Mouse (Mus musculus): ENCODE results near the gene Tmtc4. TPM values are rescaled to one million over a fixed set of nuclear protein-coding genes. Genes with fewer than 3 reads are reported as not detected.

The Tmtc4 gene
- polyA plus RNA-seq, 1 experiment from 2014 or later: 21.7 TPM

GRCm38 (mm10) chr14:122981831-122982485, 1.9 kb downstream of the Tmtc4 start:
- Histone ChIP-seq H3K9ac (ENCODE audit: low read depth, low read length) (peak overlapping the region; percentile 86), H3K27ac (ENCODE audit: low read depth, low read length) (no peak overlapping the region), H3K27me3 (ENCODE audit: control insufficient read depth, insufficient read depth, low read length) (no peaks in the 10 kb centered on the region), H3K4me2 (peak overlapping the region; percentile 98), H3K9me3 (replicated peaks; ENCODE audit: control insufficient read depth, low read length) (no peaks in the 10 kb centered on the region), H3K4me1 (ENCODE audit: control insufficient read depth, insufficient read depth, low read length) (peaks cover 11% of the 10 kb centered on the region), H3K36me3 (ENCODE audit: control insufficient read depth, insufficient read depth, low read length) (no peaks in the 10 kb centered on the region), H3K4me3 (ENCODE audit: low read depth, low read length) (peak overlapping the region; percentile 82)
- 44% methylated on average over 8 of the region's 8 CpGs for WGBS (ENCODE audit: insufficient replicate concordance)
- no peak for ATAC-seq (replicated peaks; ENCODE audit: insufficient number of reproducible peaks, low FRiP score, low TSS enrichment)

- ATAC-seq (replicated peaks; ENCODE audit: insufficient number of reproducible peaks, low FRiP score, low TSS enrichment): no peak
- Histone ChIP-seq H3K27ac (ENCODE audit: low read depth, low read length) (no peak overlapping the region), H3K9ac (ENCODE audit: low read depth, low read length) (no peak overlapping the region), H3K4me1 (ENCODE audit: control insufficient read depth, insufficient read depth, low read length) (peaks cover 8% of the 10 kb centered on the region; the same call in 1 of the 2 replicates), H3K9me3 (replicated peaks; ENCODE audit: control insufficient read depth, low read length) (no peaks in the 10 kb centered on the region), H3K36me3 (ENCODE audit: control insufficient read depth, insufficient read depth, low read length) (no peaks in the 10 kb centered on the region), H3K4me2 (no peak overlapping the region), H3K27me3 (ENCODE audit: control insufficient read depth, insufficient read depth, low read length) (no peaks in the 10 kb centered on the region), H3K4me3 (ENCODE audit: low read depth, low read length) (no peak overlapping the region)
- 81% methylated on average over 3 of the region's 3 CpGs for WGBS (ENCODE audit: insufficient replicate concordance)
Measured at GRCm38 (mm10) chr14:122978871-122979270, 5.0 kb downstream of the Tmtc4 start.

DNA sequence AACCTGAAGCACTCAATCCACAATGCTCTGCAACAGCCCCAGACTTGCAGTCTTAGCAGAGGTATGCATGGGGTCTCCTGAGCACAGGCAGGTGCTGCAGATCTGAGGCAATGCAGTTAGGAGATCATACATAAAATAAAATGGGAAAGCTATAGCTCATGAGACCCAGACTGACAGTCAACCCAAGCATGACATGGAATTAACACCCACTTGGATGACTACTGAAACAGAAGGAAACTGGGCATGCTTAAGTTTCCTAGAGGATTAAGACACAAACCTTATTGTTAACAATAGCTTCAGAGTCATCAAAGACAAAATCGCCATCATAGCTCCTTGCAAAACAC, 6.1 kb downstream of the Tmtc4 start:
- Histone ChIP-seq H3K4me2 (no peak overlapping the region), H3K27ac (ENCODE audit: low read depth, low read length) (no peak overlapping the region), H3K9me3 (replicated peaks; ENCODE audit: control insufficient read depth, low read length) (no peaks in the 10 kb centered on the region), H3K4me1 (ENCODE audit: control insufficient read depth, insufficient read depth, low read length) (peaks cover 6% of the 10 kb centered on the region; the same call in 1 of the 2 replicates), H3K27me3 (ENCODE audit: control insufficient read depth, insufficient read depth, low read length) (no peaks in the 10 kb centered on the region), H3K36me3 (ENCODE audit: control insufficient read depth, insufficient read depth, low read length) (0 out of 2 replicates have a peak, but pooled peaks cover 2% of the 10 kb centered on the region), H3K9ac (ENCODE audit: low read depth, low read length) (no peak overlapping the region), H3K4me3 (ENCODE audit: low read depth, low read length) (no peak overlapping the region)
- no peak for ATAC-seq (replicated peaks; ENCODE audit: insufficient number of reproducible peaks, low FRiP score, low TSS enrichment)
- 81% methylated on average over 1 of the region's 1 CpGs for WGBS (ENCODE audit: insufficient replicate concordance)

- H3K4me2 ChIP-seq: no peak overlapping the region
- H3K36me3 ChIP-seq (ENCODE audit: control insufficient read depth, insufficient read depth, low read length): 0 out of 2 replicates have a peak, but pooled peaks cover 2% of the 10 kb centered on the region
- no peak overlapping the region for H3K27ac ChIP-seq (ENCODE audit: low read depth, low read length)
- no peaks in the 10 kb centered on the region for H3K9me3 ChIP-seq (replicated peaks; ENCODE audit: control insufficient read depth, low read length)
- ATAC-seq (replicated peaks; ENCODE audit: insufficient number of reproducible peaks, low FRiP score, low TSS enrichment): no peak
- peaks cover 5% of the 10 kb centered on the region; the same call in 1 of the 2 replicates for H3K4me1 ChIP-seq (ENCODE audit: control insufficient read depth, insufficient read depth, low read length)
- no peak overlapping the region for H3K9ac ChIP-seq (ENCODE audit: low read depth, low read length)
- no peaks in the 10 kb centered on the region for H3K27me3 ChIP-seq (ENCODE audit: control insufficient read depth, insufficient read depth, low read length)
- WGBS (ENCODE audit: insufficient replicate concordance): 63% methylated on average over 9 of the region's 9 CpGs
- no peak overlapping the region for H3K4me3 ChIP-seq (ENCODE audit: low read depth, low read length)
Measured at GRCm38 (mm10) chr14:122977056-122977796, 6.6 kb downstream of the Tmtc4 start.

GRCm38 (mm10) chr14:122974854-122975570, 8.8 kb downstream of the Tmtc4 start:
- Histone ChIP-seq H3K4me1 (ENCODE audit: control insufficient read depth, insufficient read depth, low read length) (no peaks in the 10 kb centered on the region), H3K4me2 (no peak overlapping the region), H3K27me3 (ENCODE audit: control insufficient read depth, insufficient read depth, low read length) (no peaks in the 10 kb centered on the region), H3K9ac (ENCODE audit: low read depth, low read length) (no peak overlapping the region), H3K27ac (ENCODE audit: low read depth, low read length) (no peak overlapping the region), H3K9me3 (replicated peaks; ENCODE audit: control insufficient read depth, low read length) (no peaks in the 10 kb centered on the region), H3K36me3 (ENCODE audit: control insufficient read depth, insufficient read depth, low read length) (peaks cover 6% of the 10 kb centered on the region; the same call in 1 of the 2 replicates), H3K4me3 (ENCODE audit: low read depth, low read length) (no peak overlapping the region)
- 76% methylated on average over 3 of the region's 3 CpGs for WGBS (ENCODE audit: insufficient replicate concordance)
- ATAC-seq (replicated peaks; ENCODE audit: insufficient number of reproducible peaks, low FRiP score, low TSS enrichment): no peak

- H3K4me2 ChIP-seq: no peak overlapping the region
- no peak overlapping the region for H3K27ac ChIP-seq (ENCODE audit: low read depth, low read length)
- H3K27me3 ChIP-seq (ENCODE audit: control insufficient read depth, insufficient read depth, low read length): no peaks in the 10 kb centered on the region
- no peak overlapping the region for H3K9ac ChIP-seq (ENCODE audit: low read depth, low read length)
- peaks cover 6% of the 10 kb centered on the region; the same call in 1 of the 2 replicates for H3K36me3 ChIP-seq (ENCODE audit: control insufficient read depth, insufficient read depth, low read length)
- no peak overlapping the region for H3K4me3 ChIP-seq (ENCODE audit: low read depth, low read length)
- H3K4me1 ChIP-seq (ENCODE audit: control insufficient read depth, insufficient read depth, low read length): no peaks in the 10 kb centered on the region
- WGBS (ENCODE audit: insufficient replicate concordance): 85% methylated on average over 2 of the region's 2 CpGs
- H3K9me3 ChIP-seq (replicated peaks; ENCODE audit: control insufficient read depth, low read length): no peaks in the 10 kb centered on the region
- no peak for ATAC-seq (replicated peaks; ENCODE audit: insufficient number of reproducible peaks, low FRiP score, low TSS enrichment)
Measured at GRCm38 (mm10) chr14:122973091-122973490, 10.7 kb downstream of the Tmtc4 start.

DNA sequence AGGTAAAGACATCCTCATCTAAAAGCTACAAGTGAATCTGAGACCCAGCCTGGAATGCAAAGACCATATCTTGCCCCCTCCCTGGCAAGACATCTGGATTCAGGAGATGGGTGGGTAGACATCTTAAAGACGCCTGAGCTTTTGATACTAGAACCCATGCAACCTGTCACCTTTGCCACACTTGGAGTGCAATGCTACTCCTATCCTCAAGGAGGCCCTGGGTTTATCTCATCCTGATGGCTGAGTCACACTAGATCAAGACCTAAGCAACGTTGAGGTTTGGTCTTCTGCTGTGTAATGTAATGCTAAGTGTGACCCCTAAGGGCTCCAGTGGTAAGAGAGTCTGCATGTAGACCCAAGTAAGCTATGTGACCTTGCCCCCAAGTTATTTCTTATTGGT, 15.8 kb downstream of the Tmtc4 start:
- no peak overlapping the region for H3K4me3 ChIP-seq (ENCODE audit: low read depth, low read length)
- H3K4me1 ChIP-seq (ENCODE audit: control insufficient read depth, insufficient read depth, low read length): no peaks in the 10 kb centered on the region
- no peaks in the 10 kb centered on the region for H3K9me3 ChIP-seq (replicated peaks; ENCODE audit: control insufficient read depth, low read length)
- ATAC-seq (replicated peaks; ENCODE audit: insufficient number of reproducible peaks, low FRiP score, low TSS enrichment): no peak
- H3K27me3 ChIP-seq (ENCODE audit: control insufficient read depth, insufficient read depth, low read length): no peaks in the 10 kb centered on the region
- H3K9ac ChIP-seq (ENCODE audit: low read depth, low read length): no peak overlapping the region
- no peak overlapping the region for H3K4me2 ChIP-seq
- no peak overlapping the region for H3K27ac ChIP-seq (ENCODE audit: low read depth, low read length)
- peaks cover 5% of the 10 kb centered on the region; the same call in 1 of the 2 replicates for H3K36me3 ChIP-seq (ENCODE audit: control insufficient read depth, insufficient read depth, low read length)
- 74% methylated on average over 2 of the region's 2 CpGs for WGBS (ENCODE audit: insufficient replicate concordance)

DNA sequence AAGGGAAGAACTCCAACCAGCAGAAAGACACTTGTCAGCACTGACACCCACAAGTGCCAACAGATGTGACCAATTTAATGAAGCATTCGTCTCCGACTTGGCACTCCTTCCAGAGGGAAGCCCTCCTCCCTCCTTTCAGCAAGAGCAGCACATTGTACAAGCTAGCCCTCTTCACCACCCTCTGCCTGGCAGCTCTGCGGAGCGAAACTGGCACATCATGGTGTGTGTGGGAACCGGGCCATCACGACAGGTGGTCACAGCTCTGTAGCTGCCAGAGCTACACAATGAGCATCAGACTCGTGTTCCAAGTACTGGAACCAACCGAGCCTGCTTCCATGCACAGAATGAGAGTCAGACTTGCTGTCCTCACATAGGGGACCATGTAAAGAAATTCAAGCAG, 25.9 kb downstream of the Tmtc4 start:
- H3K36me3 ChIP-seq (ENCODE audit: control insufficient read depth, insufficient read depth, low read length): peaks cover 2% of the 10 kb centered on the region; the same call in 1 of the 2 replicates
- no peak overlapping the region for H3K4me3 ChIP-seq (ENCODE audit: low read depth, low read length)
- H3K27me3 ChIP-seq (ENCODE audit: control insufficient read depth, insufficient read depth, low read length): no peaks in the 10 kb centered on the region
- 83% methylated on average over 8 of the region's 8 CpGs for WGBS (ENCODE audit: insufficient replicate concordance)
- no peaks in the 10 kb centered on the region for H3K9me3 ChIP-seq (replicated peaks; ENCODE audit: control insufficient read depth, low read length)
- H3K4me1 ChIP-seq (ENCODE audit: control insufficient read depth, insufficient read depth, low read length): no peaks in the 10 kb centered on the region
- no peak overlapping the region for H3K27ac ChIP-seq (ENCODE audit: low read depth, low read length)
- no peak for ATAC-seq (replicated peaks; ENCODE audit: insufficient number of reproducible peaks, low FRiP score, low TSS enrichment)
- H3K4me2 ChIP-seq: no peak overlapping the region
- H3K9ac ChIP-seq (ENCODE audit: low read depth, low read length): no peak overlapping the region

Data from heart, embryonic 11.5 days (tissue).